Mouse (Mus musculus) MEL (cell line): ENCODE data around the gene Nrn1l. TPM values are rescaled to one million over a fixed set of nuclear protein-coding genes. Genes with fewer than 3 reads are reported as not detected.

Experiments used
- DNase-seq: peaks from one replicate; pipeline ENCODE4 v3.0.0; 2011; ENCODE audit warnings: low read depth, low spot score
- H3K27ac ChIP-seq: 2 replicates; pipeline ENCODE4 v1.5.1; 2012; ENCODE audit warnings: low read depth, mild to moderate bottlenecking, control low read depth, low read length, moderate library complexity; ENCODE audit not compliant: control insufficient read depth
- H3K27me3 ChIP-seq, 2 experiments: fragments of 150-350 bp in 1 of 2; sonication (generic) in 1 of 2; 2 replicates each; pipeline ENCODE4 v1.6.1; 2012; ENCODE audit warnings: low read length in 2 of 2, mild to moderate bottlenecking in 2 of 2, improper control_type of control experiment in 1 of 2, moderate library complexity in 1 of 2; ENCODE audit not compliant: insufficient read depth in 2 of 2, control insufficient read depth in 1 of 2
- H3K36me3 ChIP-seq, 2 experiments: 2 replicates each; pipeline ENCODE4 v1.6.1; 2012 to 2014; ENCODE audit warnings: low read length in 2 of 2, improper control_type of control experiment in 1 of 2, inconsistent platforms in 1 of 2, mild to moderate bottlenecking in 1 of 2; ENCODE audit not compliant: insufficient read depth in 2 of 2, control insufficient read depth in 1 of 2
- H3K4me1 ChIP-seq, 2 experiments: fragments of 150-350 bp in 1 of 2; sonication (generic) in 1 of 2; 2 replicates each; pipeline ENCODE4 v1.6.1; 2012; ENCODE audit warnings: low read length in 2 of 2, improper control_type of control experiment in 1 of 2, mild to moderate bottlenecking in 1 of 2; ENCODE audit not compliant: insufficient read depth in 2 of 2, control insufficient read depth in 1 of 2
- H3K4me3 ChIP-seq, 2 experiments: fragments of 150-350 bp in 1 of 2; sonication (generic) in 1 of 2; 2 replicates each; pipeline ENCODE4 v1.5.1; 2012; ENCODE audit warnings: low read depth in 2 of 2, low read length in 2 of 2, mild to moderate bottlenecking in 2 of 2, moderate library complexity in 2 of 2, control low read depth in 1 of 2, improper control_type of control experiment in 1 of 2; ENCODE audit not compliant: control insufficient read depth in 1 of 2, insufficient read depth in 1 of 2
- H3K79me2 ChIP-seq: 2 replicates; pipeline ENCODE4 v1.6.1; 2012; ENCODE audit warnings: mild to moderate bottlenecking, low read length, moderate library complexity; ENCODE audit not compliant: control insufficient read depth, poor library complexity, insufficient read depth
- H3K9ac ChIP-seq: 2 replicates; pipeline ENCODE4 v1.6.1; 2012; ENCODE audit warnings: low read depth, mild to moderate bottlenecking, control low read depth, low read length, moderate library complexity; ENCODE audit not compliant: control insufficient read depth, poor library complexity, severe bottlenecking
- H3K9me3 ChIP-seq: fragments of 150-350 bp; sonication (generic); replicated peaks from 2 replicates; pipeline ENCODE4 v1.6.1; 2012; ENCODE audit warnings: mild to moderate bottlenecking, low read length, improper control_type of control experiment, moderate library complexity; ENCODE audit not compliant: insufficient read depth
- CHD2 ChIP-seq: IDR thresholded peaks from 2 replicates; pipeline ENCODE4 v1.6.1; 2011; ENCODE audit warnings: low read length, improper control_type of control experiment
- CTCF ChIP-seq, 3 experiments: IDR thresholded peaks in 2 of 3; conservative IDR thresholded peaks in 1 of 3; 2 replicates each; pipeline ENCODE4 v1.5.1; 2011 to 2012; ENCODE audit warnings: low read length in 3 of 3, low read depth in 2 of 3, mild to moderate bottlenecking in 2 of 3, improper control_type of control experiment in 1 of 3, inconsistent platforms in 1 of 3, mixed read lengths in 1 of 3, moderate library complexity in 1 of 3; ENCODE audit not compliant: control insufficient read depth in 1 of 3, insufficient read depth in 1 of 3, poor library complexity in 1 of 3, severe bottlenecking in 1 of 3
- E2F4 ChIP-seq: IDR thresholded peaks from 2 replicates; pipeline ENCODE4 v1.6.1; 2011; ENCODE audit warnings: low read depth, low read length, improper control_type of control experiment, borderline replicate concordance
- ELF1 ChIP-seq: IDR thresholded peaks from 2 replicates; pipeline ENCODE4 v1.6.1; 2014; ENCODE audit warnings: low read depth, mild to moderate bottlenecking, inconsistent platforms, low read length, improper control_type of control experiment, moderate library complexity
- EP300 ChIP-seq, 2 experiments: IDR thresholded peaks; 2 replicates each; pipeline ENCODE4 v1.6.1; 2011; ENCODE audit warnings: improper control_type of control experiment in 2 of 2, low read length in 2 of 2, low read depth in 1 of 2, mild to moderate bottlenecking in 1 of 2
- ETS1 ChIP-seq: IDR thresholded peaks from 2 replicates; pipeline ENCODE4 v1.6.1; 2012; ENCODE audit warnings: low read depth, mild to moderate bottlenecking, inconsistent platforms, low read length, improper control_type of control experiment, moderate library complexity
- GATA1 ChIP-seq: IDR thresholded peaks from 2 replicates; pipeline ENCODE4 v1.6.1; 2011; ENCODE audit warnings: low read depth, low read length, improper control_type of control experiment
- HCFC1 ChIP-seq: IDR thresholded peaks from 2 replicates; pipeline ENCODE4 v1.6.1; 2012; ENCODE audit warnings: low read depth, mild to moderate bottlenecking, inconsistent platforms, low read length, improper control_type of control experiment, moderate library complexity
- JUND ChIP-seq: IDR thresholded peaks from 2 replicates; pipeline ENCODE4 v1.6.1; 2011; ENCODE audit warnings: low read depth, mild to moderate bottlenecking, improper control_type of control experiment, low read length
- KAT2A ChIP-seq: conservative IDR thresholded peaks from 2 replicates; pipeline ENCODE4 v1.6.1; 2012; ENCODE audit warnings: low read depth, low read length, improper control_type of control experiment, inconsistent platforms
- MAX ChIP-seq: IDR thresholded peaks from 2 replicates; pipeline ENCODE4 v1.6.1; 2011; ENCODE audit warnings: low read length, improper control_type of control experiment
- MAZ ChIP-seq: IDR thresholded peaks from 2 replicates; pipeline ENCODE4 v1.6.1; 2012; ENCODE audit warnings: low read depth, mild to moderate bottlenecking, inconsistent platforms, low read length, improper control_type of control experiment
- MYC ChIP-seq: IDR thresholded peaks from 2 replicates; pipeline ENCODE4 v1.6.1; 2011; ENCODE audit warnings: low read depth, mild to moderate bottlenecking, low read length, improper control_type of control experiment, moderate library complexity
- NELFE ChIP-seq: IDR thresholded peaks from 2 replicates; pipeline ENCODE4 v1.6.1; 2011; ENCODE audit warnings: low read depth, low read length, improper control_type of control experiment
- NRF1 ChIP-seq: IDR thresholded peaks from 2 replicates; pipeline ENCODE4 v1.6.1; 2014; ENCODE audit warnings: low read depth, mild to moderate bottlenecking, inconsistent platforms, low read length, improper control_type of control experiment, moderate library complexity; ENCODE audit not compliant: poor library complexity, insufficient read depth, severe bottlenecking
- POLR2A ChIP-seq, 2 experiments: IDR thresholded peaks; 2 replicates each; pipeline ENCODE4 v1.6.1; 2011 to 2012; ENCODE audit warnings: low read length in 2 of 2, mild to moderate bottlenecking in 2 of 2, control low read depth in 1 of 2, improper control_type of control experiment in 1 of 2, low read depth in 1 of 2, moderate library complexity in 1 of 2; ENCODE audit not compliant: control insufficient read depth in 1 of 2, insufficient read depth in 1 of 2, poor library complexity in 1 of 2
- POLR2AphosphoS2 ChIP-seq: IDR thresholded peaks from 2 replicates; pipeline ENCODE4 v1.6.1; 2011; ENCODE audit warnings: low read length, improper control_type of control experiment
- POLR2AphosphoS5 ChIP-seq: IDR thresholded peaks from 2 replicates; pipeline ENCODE4 v1.6.1; 2012; ENCODE audit warnings: low read depth, borderline replicate concordance, mild to moderate bottlenecking, inconsistent platforms, low read length, moderate library complexity, mixed read lengths
- RAD21 ChIP-seq: IDR thresholded peaks from 2 replicates; pipeline ENCODE4 v1.6.1; 2011; ENCODE audit warnings: mild to moderate bottlenecking, low read depth, low read length, improper control_type of control experiment
- RCOR1 ChIP-seq: IDR thresholded peaks from 2 replicates; pipeline ENCODE4 v1.6.1; 2012; ENCODE audit warnings: low read depth, mild to moderate bottlenecking, inconsistent platforms, low read length, improper control_type of control experiment
- SIN3A ChIP-seq: IDR thresholded peaks from 2 replicates; pipeline ENCODE4 v1.6.1; 2012; ENCODE audit warnings: low read length, improper control_type of control experiment, inconsistent platforms
- TAL1 ChIP-seq: IDR thresholded peaks from 2 replicates; pipeline ENCODE4 v1.6.1; 2012; ENCODE audit warnings: mild to moderate bottlenecking, inconsistent platforms, low read length, moderate library complexity, mixed read lengths
- TBP ChIP-seq: IDR thresholded peaks from 2 replicates; pipeline ENCODE4 v1.8.0; 2011; ENCODE audit warnings: low read depth, low read length, improper control_type of control experiment
- TCF12 ChIP-seq: IDR thresholded peaks from 2 replicates; pipeline ENCODE4 v1.6.1; 2014; ENCODE audit warnings: low read depth, mild to moderate bottlenecking, inconsistent platforms, low read length, improper control_type of control experiment, moderate library complexity
- UBTF ChIP-seq: IDR thresholded peaks from 2 replicates; pipeline ENCODE4 v1.6.1; 2012; ENCODE audit warnings: low read depth, mild to moderate bottlenecking, inconsistent platforms, low read length, improper control_type of control experiment, moderate library complexity, borderline replicate concordance; ENCODE audit not compliant: insufficient read depth
- USF1 ChIP-seq: IDR thresholded peaks from 2 replicates; pipeline ENCODE4 v1.6.1; 2014; ENCODE audit warnings: low read depth, mild to moderate bottlenecking, inconsistent platforms, low read length, improper control_type of control experiment, moderate library complexity
- USF2 ChIP-seq, 2 experiments: IDR thresholded peaks; 2 replicates each; pipeline ENCODE4 v1.6.1; 2011 to 2012; ENCODE audit warnings: improper control_type of control experiment in 2 of 2, low read length in 2 of 2, borderline replicate concordance in 1 of 2, inconsistent platforms in 1 of 2, low read depth in 1 of 2, mild to moderate bottlenecking in 1 of 2; ENCODE audit not compliant: insufficient read depth in 1 of 2
- ZKSCAN1 ChIP-seq: IDR thresholded peaks from 2 replicates; pipeline ENCODE4 v1.6.1; 2012; ENCODE audit warnings: low read depth, mild to moderate bottlenecking, inconsistent platforms, low read length, improper control_type of control experiment, moderate library complexity
- ZMIZ1 ChIP-seq: IDR thresholded peaks from 2 replicates; pipeline ENCODE4 v1.6.1; 2012; ENCODE audit warnings: low read depth, mild to moderate bottlenecking, inconsistent platforms, low read length, improper control_type of control experiment, moderate library complexity
- ZNF384 ChIP-seq: IDR thresholded peaks from 2 replicates; pipeline ENCODE4 v1.6.1; 2012; ENCODE audit warnings: low read depth, mild to moderate bottlenecking, inconsistent platforms, low read length, improper control_type of control experiment
- polyA plus RNA-seq, 2 experiments: library from polyadenylated mRNA; stranded (reverse) in 1 of 2; unstranded in 1 of 2; fragments of >175 nt in 1 of 2; fragments of >200 nt in 1 of 2; gene quantifications; 2 replicates each; pipeline versions ENCODE4 v1.2.1 to v1.2.4; 2012; ENCODE audit warnings: low replicate concordance in 2 of 2, low read depth in 1 of 2; ENCODE audit not compliant: insufficient read length in 2 of 2, insufficient read depth in 1 of 2, missing spikeins in 1 of 2
- total RNA-seq: library from RNA; depleted of rRNA; stranded (reverse); fragments of 300-350 nt; gene quantifications from 2 replicates; pipeline ENCODE4 v1.2.3, GENCODE M21; 2012

The Nrn1l gene
- total and polyA plus RNA-seq, 3 experiments, result 0.39 TPM; not detected in 2

DNA sequence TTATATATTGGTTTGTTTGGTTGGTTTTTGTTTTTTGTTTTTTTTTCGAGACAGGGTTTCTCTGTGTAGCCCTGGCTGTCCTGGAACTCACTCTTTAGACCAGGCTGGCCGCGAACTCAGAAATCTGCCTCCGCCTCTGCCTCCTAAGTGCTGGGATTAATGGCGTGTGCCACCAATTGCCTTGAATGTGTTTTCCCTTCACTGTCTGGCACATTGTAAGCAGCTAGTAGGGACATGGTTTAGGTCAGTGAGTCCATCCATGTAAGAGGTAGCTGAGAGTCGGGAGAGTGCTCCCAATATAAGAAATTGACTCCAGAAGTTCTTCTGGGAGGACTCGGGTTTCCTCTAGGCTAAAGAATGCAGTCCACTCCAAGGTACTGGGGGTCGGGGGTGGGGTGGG is 39.1 kb upstream of the Nrn1l start:
- Histone ChIP-seq H3K9ac (peak overlapping the region; percentile 43), H3K4me1 (peaks cover 4 to 37% of the 10 kb centered on the region in 2 experiments), H3K4me3 (peak overlapping the region; percentile 28 to 88), H3K27me3 (no peaks in the 10 kb centered on the region), H3K9me3 (no peaks in the 10 kb centered on the region), H3K27ac (no peak overlapping the region), H3K79me2 (peaks cover 23% of the 10 kb centered on the region), H3K36me3 (peaks cover 0 to 29% of the 10 kb centered on the region in 2 experiments; a peak in 2 of 4 replicates)
- TF ChIP-seq ETS1, result no peak
- no peak for TF ChIP-seq RAD21
- no peak for TF ChIP-seq USF1
- no peak for TF ChIP-seq POLR2AphosphoS5
- TF ChIP-seq POLR2AphosphoS2, result no peak
- no peak for TF ChIP-seq ZNF384
- TF ChIP-seq NRF1, result no peak
- TF ChIP-seq USF2 (IDR thresholded peaks at IDR 0.05; ENCODE audit: borderline replicate concordance in 1 of 2, insufficient read depth in 1 of 2, low read depth in 1 of 2, low read length in 2 of 2), result no peak
- no peak for TF ChIP-seq GATA1
- TF ChIP-seq JUND, result no peak
- TF ChIP-seq CTCF (IDR thresholded peaks at IDR 0.05 in 2 of 3, conservative IDR thresholded peaks at IDR 0.05 in 1 of 3; ENCODE audit: control insufficient read depth in 1 of 3, insufficient read depth in 1 of 3, low read depth in 2 of 3, low read length in 3 of 3, poor library complexity in 1 of 3, severe bottlenecking in 1 of 3), result no peak
- no peak for TF ChIP-seq E2F4
- TF ChIP-seq MAZ, result no peak
- TF ChIP-seq RCOR1, result no peak
- DNase-seq, result no peak

- Histone ChIP-seq H3K36me3 (peaks cover 0 to 29% of the 10 kb centered on the region in 2 experiments; a peak in 2 of 4 replicates), H3K27me3 (no peaks in the 10 kb centered on the region), H3K27ac (peak within 1 kb of the TSS; percentile 86), H3K9ac (peak within 1 kb of the TSS; percentile 76), H3K9me3 (no peaks in the 10 kb centered on the region), H3K79me2 (peaks cover 23% of the 10 kb centered on the region), H3K4me3 (peak within 1 kb of the TSS; percentile 68 to 88), H3K4me1 (peaks cover 4 to 37% of the 10 kb centered on the region in 2 experiments)
- TF ChIP-seq TAL1 (no peak), TBP (peak; percentile 64; the same call in 1 of the 2 replicates), RAD21 (peak; percentile 17), KAT2A (peak; percentile 88), ZKSCAN1 (no peak), SIN3A (peak; percentile 64; the same call in 1 of the 2 replicates), MAX (peak; percentile 31), HCFC1 (peak; percentile 94), POLR2A (IDR thresholded peaks at IDR 0.05; ENCODE audit: control insufficient read depth in 1 of 2, insufficient read depth in 1 of 2, low read depth in 1 of 2, low read length in 2 of 2, poor library complexity in 1 of 2) (peak; percentile 50 to 55; a peak in 3 of 4 replicates), ZMIZ1 (no peak), NRF1 (peak; percentile 72), TCF12 (peak; percentile 29; the same call in 1 of the 2 replicates), UBTF (no peak), POLR2AphosphoS5 (no peak), ELF1 (peak; percentile 90), CHD2 (peak; percentile 92), MAZ (peak; percentile 94), EP300 (IDR thresholded peaks at IDR 0.05; ENCODE audit: low read depth in 1 of 2, low read length in 2 of 2) (no peak), CTCF (IDR thresholded peaks at IDR 0.05 in 2 of 3, conservative IDR thresholded peaks at IDR 0.05 in 1 of 3; ENCODE audit: control insufficient read depth in 1 of 3, insufficient read depth in 1 of 3, low read depth in 2 of 3, low read length in 3 of 3, poor library complexity in 1 of 3, severe bottlenecking in 1 of 3) (peak; percentile 83 to 89 (median 87)), MYC (peak; percentile 75; the same call in 1 of the 2 replicates), NELFE (peak; percentile 74), E2F4 (no peak; the same call in 1 of the 2 replicates), USF1 (peak; percentile 41; the same call in 1 of the 2 replicates)
- peak; percentile 96 for DNase-seq
Measured at GRCm38 (mm10) chr8:105854715-105855216, 38.6 kb upstream of the Nrn1l start, which contains the start of gene Thap11. Gene Thap11, plus strand, starts transcription at chr8:105855132.
